8 mouse cellular contexts compared by ENCODE assay signal in the genomic region with DNA sequence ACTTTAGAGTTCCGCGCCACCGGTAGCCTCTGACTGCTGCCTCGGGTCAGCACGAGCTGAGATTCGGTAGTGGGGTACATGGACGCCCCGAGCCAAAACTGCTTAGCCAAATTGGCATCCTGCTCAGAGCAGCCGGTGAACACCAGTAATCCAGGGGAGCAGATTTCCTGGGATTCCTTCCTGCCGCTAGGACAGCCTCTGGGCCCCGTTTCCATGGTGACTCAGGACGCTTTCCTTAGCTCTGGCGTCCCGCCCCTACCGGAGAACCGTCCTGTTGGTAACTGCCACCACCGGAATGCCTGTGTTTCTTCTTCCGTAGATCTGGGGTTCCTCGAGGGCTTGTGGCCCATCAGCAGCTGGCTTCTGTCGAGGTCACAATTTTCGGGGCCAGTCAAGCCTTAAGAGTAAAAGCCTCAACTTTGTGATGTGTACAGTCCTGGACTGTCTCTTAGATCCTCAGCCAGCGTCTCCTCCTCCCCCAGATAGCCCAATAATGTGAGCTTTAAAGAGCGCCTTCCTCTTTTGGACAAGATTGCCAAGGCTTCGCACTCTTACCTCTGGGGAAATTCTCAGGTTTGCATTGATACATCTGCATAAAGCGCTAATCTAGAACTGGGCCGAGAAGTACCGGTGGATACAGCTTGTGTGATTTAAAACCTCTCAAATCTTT. TPM values are rescaled to one million over a fixed set of nuclear protein-coding genes. Genes with fewer than 3 reads are reported as not detected.
DNase-seq lines count a peak whose midpoint lies in the region; ATAC-seq and TF ChIP-seq lines count a peak whose summit lies in the region.

A gene (minus strand): TSS at position 323 of the 670 bp plus-strand sequence.

- H3K4me3 ChIP-seq in thymus, adult 2 months (ENCODE audit: control insufficient read depth, insufficient read depth, low read length) = no peak within 1 kb of the TSS
- H3K4me3 ChIP-seq in heart, embryonic 11.5 days (ENCODE audit: low read depth, low read length) = peak within 1 kb of the TSS; percentile 32
- 0 out of 2 replicates have a peak within 1 kb of the TSS, but pooled peaks have one; percentile 10 for H3K4me3 ChIP-seq in liver, embryonic 13.5 days (replicated peaks)
- no peak within 1 kb of the TSS for H3K4me3 ChIP-seq in neural tube, embryonic 11.5 days (ENCODE audit: low read depth, low read length)

- H3K9me3 ChIP-seq in heart, embryonic 11.5 days (replicated peaks; ENCODE audit: control insufficient read depth, low read length) = no peaks in the 10 kb centered on the region
- no peaks in the 10 kb centered on the region for H3K9me3 ChIP-seq in liver, embryonic 13.5 days (replicated peaks)
- no peaks in the 10 kb centered on the region for H3K9me3 ChIP-seq in neural tube, embryonic 11.5 days (ENCODE audit: control insufficient read depth, low read length)

- WGBS in thymus, adult 2 months = 11% methylated on average over 27 of the region's 27 CpGs
- WGBS in heart, embryonic 11.5 days (ENCODE audit: insufficient replicate concordance) = 10% methylated on average over 27 of the region's 27 CpGs
- 7% methylated on average over 27 of the region's 27 CpGs for WGBS in liver, embryonic 13.5 days (ENCODE audit: insufficient replicate concordance)
- WGBS in neural tube, embryonic 11.5 days = 9% methylated on average over 27 of the region's 27 CpGs

- peak; percentile 39; the same call in 1 of the 2 replicates for ATAC-seq in heart, embryonic 11.5 days (replicated peaks; ENCODE audit: insufficient number of reproducible peaks, low FRiP score, low TSS enrichment)
- no peak for ATAC-seq in liver, embryonic 13.5 days (ENCODE audit: low read depth)
- peak; percentile 48; the same call in 1 of the 2 replicates for ATAC-seq in neural tube, embryonic 11.5 days (ENCODE audit: insufficient read depth, low FRiP score, low TSS enrichment)
- no peak for ATAC-seq in erythroblast, adult 5-6 weeks (replicated peaks; ENCODE audit: low FRiP score, poor library complexity, severe bottlenecking)

- H3K4me1 ChIP-seq in thymus, adult 2 months (replicated peaks; ENCODE audit: control insufficient read depth, insufficient read depth, low read length) = no peaks in the 10 kb centered on the region
- H3K4me1 ChIP-seq in heart, embryonic 11.5 days (ENCODE audit: control insufficient read depth, insufficient read depth, low read length) = peaks cover 7% of the 10 kb centered on the region; the same call in 1 of the 2 replicates
- peaks cover 7% of the 10 kb centered on the region for H3K4me1 ChIP-seq in liver, embryonic 13.5 days (replicated peaks)
- peaks cover 9% of the 10 kb centered on the region; the same call in 1 of the 2 replicates for H3K4me1 ChIP-seq in neural tube, embryonic 11.5 days (ENCODE audit: control insufficient read depth, insufficient read depth, low read length)

- TF ChIP-seq CTCF in thymus, adult 2 months (IDR thresholded peaks at IDR 0.05; ENCODE audit: borderline replicate concordance, control insufficient read depth, extremely low read depth, insufficient read depth, low read length, poor library complexity) = no peak

- H3K9ac ChIP-seq in heart, embryonic 11.5 days (ENCODE audit: low read depth, low read length) = 0 out of 2 replicates have a peak within 1 kb of the TSS, but pooled peaks have one; percentile 6
- H3K9ac ChIP-seq in liver, embryonic 13.5 days = no peak within 1 kb of the TSS
- no peak within 1 kb of the TSS for H3K9ac ChIP-seq in neural tube, embryonic 11.5 days (ENCODE audit: low read length)

- peak; percentile 1 for DNase-seq in thymus, adult 2 months
- no peak for DNase-seq in thymus, postnatal 10 days (ENCODE audit: low spot score in 2 of 2)
- peak; percentile 92 for DNase-seq in embryo, embryonic 10 days (ENCODE audit: low spot score)
- DNase-seq in kidney, adult 8-10 months = peak; percentile 27 to 52
- no peak for DNase-seq in liver, embryonic 13.5 days
- DNase-seq in neural tube, embryonic 11.5 days (ENCODE audit: low spot score) = peak; percentile 81

- peaks cover 19% of the 10 kb centered on the region; the same call in 1 of the 2 replicates for H3K27me3 ChIP-seq in thymus, adult 2 months (ENCODE audit: control insufficient read depth, insufficient read depth, low read length)
- no peaks in the 10 kb centered on the region for H3K27me3 ChIP-seq in heart, embryonic 11.5 days (ENCODE audit: control insufficient read depth, insufficient read depth, low read length)
- peaks cover 60% of the 10 kb centered on the region for H3K27me3 ChIP-seq in liver, embryonic 13.5 days
- H3K27me3 ChIP-seq in neural tube, embryonic 11.5 days (ENCODE audit: control insufficient read depth, insufficient read depth, low read length) = no peaks in the 10 kb centered on the region

- TF ChIP-seq POLR2A in thymus, adult 2 months (IDR thresholded peaks at IDR 0.05; ENCODE audit: control insufficient read depth, extremely low read depth, insufficient read depth, low read length, poor library complexity) = no peak

- no peaks in the 10 kb centered on the region for H3K36me3 ChIP-seq in thymus, adult 2 months (ENCODE audit: control insufficient read depth, insufficient read depth, low read length)
- no peaks in the 10 kb centered on the region for H3K36me3 ChIP-seq in heart, embryonic 11.5 days (ENCODE audit: control insufficient read depth, insufficient read depth, low read length)
- H3K36me3 ChIP-seq in liver, embryonic 13.5 days = no peaks in the 10 kb centered on the region
- H3K36me3 ChIP-seq in neural tube, embryonic 11.5 days (ENCODE audit: control insufficient read depth, insufficient read depth, low read length) = no peaks in the 10 kb centered on the region

- H3K27ac ChIP-seq in thymus, adult 2 months (ENCODE audit: control insufficient read depth, insufficient read depth, low read length) = no peak within 1 kb of the TSS
- H3K27ac ChIP-seq in heart, embryonic 11.5 days (ENCODE audit: low read depth, low read length) = no peak within 1 kb of the TSS
- no peak within 1 kb of the TSS for H3K27ac ChIP-seq in liver, embryonic 13.5 days
- no peak within 1 kb of the TSS for H3K27ac ChIP-seq in neural tube, embryonic 11.5 days (ENCODE audit: low read depth, low read length)

- H3K4me2 ChIP-seq in heart, embryonic 11.5 days = peak within 1 kb of the TSS; percentile 100
- H3K4me2 ChIP-seq in liver, embryonic 13.5 days = peak within 1 kb of the TSS; percentile 41
- H3K4me2 ChIP-seq in neural tube, embryonic 11.5 days (ENCODE audit: low read depth) = peak within 1 kb of the TSS; percentile 99

RNA-seq across cellular contexts. Expression of the gene that starts here (rescaled TPM):
- polyA plus RNA-seq in thymus, adult 2 months (2012; rRNA removed) = not detected in 2 replicates
- polyA plus RNA-seq in heart, embryonic 11.5 days (2014; fragmentation: Nextera tagmentation; extraction: Ambion mirVana) = not detected in 2 replicates
- polyA plus RNA-seq in liver, embryonic 13.5 days (2015; fragmentation: Nextera tagmentation; extraction: Ambion mirVana) = not detected in 2 replicates
- polyA plus RNA-seq in neural tube, embryonic 11.5 days (2014; fragmentation: Nextera tagmentation; extraction: Ambion mirVana) = not detected in 2 replicates
- not detected in 2 replicates for total RNA-seq in erythroblast, adult 5-6 weeks (2015; ENCODE audit: low replicate concordance)
- total RNA-seq in erythroblast, adult 5-6 weeks (2017; ENCODE audit: low replicate concordance) = not detected in 2 replicates

Comparison
In these comparisons a context has a peak if more than half of its experiments do, and no peak if none do; other contexts are left out.
1. Peak in DNase-seq in thymus, adult 2 months; RNA of the gene not detected or under 1 TPM.
2. Peak in ATAC-seq, H3K4me3 ChIP-seq, H3K9ac ChIP-seq and H3K4me2 ChIP-seq in heart, embryonic 11.5 days; RNA of the gene not detected or under 1 TPM.
3. Peak in DNase-seq, ATAC-seq and H3K4me2 ChIP-seq in neural tube, embryonic 11.5 days; RNA of the gene not detected or under 1 TPM.
4. DNase-seq: peak in embryo, embryonic 10 days (single experiment) and kidney, adult 8-10 months (2 of 2); none in thymus, postnatal 10 days (0 of 2) and liver, embryonic 13.5 days (single experiment).
5. H3K4me2 ChIP-seq: peak in every context shown above with its lines; median percentile 100 in heart, embryonic 11.5 days; 99 in neural tube, embryonic 11.5 days; 41 in liver, embryonic 13.5 days.